Mouse (Mus musculus) bone marrow macrophage, adult 2 months (primary cell): ENCODE data around the gene Spem1.

Source experiments
- CTCF ChIP-seq: IDR thresholded peaks from 2 replicates; pipeline ENCODE4 v1.5.1; 2012; ENCODE audit warnings: low read depth, mild to moderate bottlenecking, low read length, moderate library complexity
- POLR2A ChIP-seq: IDR thresholded peaks from 2 replicates; pipeline ENCODE4 v1.6.1; 2012; ENCODE audit warnings: mild to moderate bottlenecking, low read depth, low read length, borderline replicate concordance

GRCm38 (mm10) chr11:69818871-69819270, 3.1 kb downstream of the Spem1 start:
- TF ChIP-seq POLR2A, result no peak
- no peak for TF ChIP-seq CTCF
